Mouse (Mus musculus) inflammation-experienced regulatory T-cells, adult 6 months (primary cell): ENCODE data around the gene AC134908.4. TPM values are rescaled to one million over a fixed set of nuclear protein-coding genes. Genes with fewer than 3 reads are reported as not detected.
"Not testable (repeated sequence)": the region's sequence is repeated elsewhere in the genome, so short reads cannot be mapped to it uniquely, and the experiment has no call there.

Source experiments
- ATAC-seq: one replicate; pipeline ENCODE4 v1.8.0; 2017
- polyA plus RNA-seq, 3 experiments: library from polyadenylated mRNA; unstranded; fragments of 100-300 nt; shearing (Covaris generic); gene quantifications; one replicate each; pipeline ENCODE4 v1.2.1; 2017

Gene AC134908.4
- polyA plus RNA-seq, 3 experiments from 2014 or later = not detected

DNA sequence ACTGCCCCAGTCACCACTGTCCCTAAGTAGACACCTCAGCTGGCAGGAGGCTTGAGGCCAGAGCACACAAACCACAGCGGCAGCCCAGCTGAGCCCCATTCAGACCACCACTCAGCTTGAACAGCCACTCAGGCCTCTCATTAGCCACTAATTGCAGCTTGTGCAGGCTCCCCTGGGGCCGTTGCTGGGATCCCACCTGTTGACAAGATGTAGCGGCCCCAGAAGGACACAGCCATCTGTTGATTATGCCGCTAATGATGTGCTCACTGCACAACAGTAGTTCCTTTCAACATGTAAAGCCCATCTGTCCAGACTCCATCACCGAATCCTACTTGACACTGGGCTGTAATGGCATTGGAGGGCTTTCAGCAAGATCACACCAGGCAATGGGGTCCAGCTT, 29.6 kb downstream of the AC134908.4 start:
- no peak for ATAC-seq

GRCm38 (mm10) chr17:25762591-25762990, 32.9 kb downstream of the AC134908.4 start:
- ATAC-seq = no peak

GRCm38 (mm10) chr17:25761561-25761970, 33.9 kb downstream of the AC134908.4 start:
- no peak for ATAC-seq

DNA sequence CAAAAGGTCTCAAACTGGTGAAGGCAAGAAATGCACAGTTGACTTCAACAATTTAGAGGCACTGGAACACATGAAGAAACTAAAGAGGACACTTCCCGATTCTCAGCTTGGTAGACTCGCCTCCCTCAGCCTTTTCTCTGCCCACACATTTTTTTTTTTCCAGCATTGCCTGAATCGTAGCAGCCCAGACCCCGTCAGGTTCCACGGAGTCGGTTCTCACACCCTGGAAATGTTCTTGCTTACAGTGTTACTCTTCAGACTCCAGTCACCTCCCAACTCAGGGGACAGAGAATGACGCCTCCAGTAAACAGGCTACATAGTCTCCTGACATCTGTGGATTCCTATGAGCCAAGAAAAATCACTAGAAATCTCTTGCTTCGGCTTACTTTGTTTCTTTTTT, 35.3 kb downstream of the AC134908.4 start:
- ATAC-seq = no peak

DNA sequence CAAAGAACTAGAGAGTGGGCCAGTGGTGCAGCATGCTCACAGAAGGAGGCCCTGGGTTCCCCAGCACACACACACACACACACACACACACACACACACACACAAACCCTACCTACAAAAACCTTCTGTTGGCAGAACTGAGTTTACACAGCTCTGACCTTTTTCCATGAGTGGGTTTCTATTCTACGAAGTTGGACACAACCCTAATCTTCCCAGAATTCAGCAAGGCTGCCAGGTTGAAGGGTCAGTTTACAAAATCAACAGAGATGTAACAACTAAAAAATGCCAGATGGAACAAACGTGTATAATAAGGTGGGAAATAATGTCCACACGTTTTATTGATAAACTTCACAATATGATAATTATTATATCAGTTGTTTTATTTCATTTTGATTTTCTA, 37.8 kb downstream of the AC134908.4 start:
- no peak for ATAC-seq

- ATAC-seq = no peak
Observed at GRCm38 (mm10) chr17:25756378-25757242, 38.8 kb downstream of the AC134908.4 start.

DNA sequence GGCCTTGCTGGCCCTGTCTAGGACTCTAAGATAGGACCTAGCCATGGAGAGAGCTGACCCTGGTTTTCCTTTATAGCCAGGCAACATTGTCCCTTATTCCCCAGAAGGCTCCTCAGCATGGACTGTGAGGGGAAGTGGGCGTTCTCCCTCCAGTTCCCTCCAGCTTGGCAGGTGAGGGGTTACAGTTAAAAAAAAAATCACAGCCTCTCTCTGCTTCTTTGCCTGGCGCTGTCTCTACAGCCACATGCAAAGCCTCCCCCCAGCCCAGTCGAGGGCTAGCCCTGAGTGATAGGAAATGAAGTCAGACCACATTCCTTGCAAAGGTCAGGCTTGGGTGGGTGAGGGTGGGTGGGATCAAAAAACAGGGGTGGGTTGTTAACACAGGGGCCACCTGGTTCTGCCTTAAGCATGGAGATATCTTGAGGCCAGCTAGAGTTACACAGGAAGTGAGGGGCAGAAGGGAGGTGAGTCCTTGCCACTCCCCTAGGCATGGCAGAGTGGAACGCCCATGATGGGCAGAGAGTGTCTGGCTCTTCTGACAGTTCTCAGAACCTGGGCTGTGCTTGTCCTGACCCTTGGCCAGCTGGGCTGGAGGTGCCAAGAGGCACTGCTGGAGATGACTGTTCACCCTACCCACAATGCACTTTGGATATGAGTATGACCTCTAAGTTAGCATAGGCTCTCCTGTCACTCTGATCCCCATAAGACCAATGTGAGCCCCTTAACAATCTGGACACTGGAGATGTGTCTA, 39.7 kb downstream of the AC134908.4 start:
- ATAC-seq = no peak

DNA sequence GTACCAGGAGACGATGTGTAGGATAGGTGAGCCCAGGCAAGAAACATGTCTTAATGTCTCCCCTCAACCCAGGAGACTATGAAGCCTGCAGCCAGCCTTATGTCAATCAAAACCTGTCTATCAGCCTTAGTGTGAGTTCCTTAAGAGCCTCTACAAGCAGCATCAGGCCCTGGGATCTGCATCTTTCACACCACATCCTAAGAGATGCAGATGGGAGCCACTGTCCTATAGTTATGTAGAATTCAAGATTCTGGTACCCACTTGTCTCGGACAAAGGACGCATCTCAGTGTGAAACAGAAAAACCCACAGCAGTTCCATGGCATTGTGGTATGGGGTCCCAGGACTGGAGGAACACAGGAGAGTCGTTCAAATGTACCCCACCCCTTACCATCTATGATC, 40.4 kb downstream of the AC134908.4 start:
- no peak for ATAC-seq

DNA sequence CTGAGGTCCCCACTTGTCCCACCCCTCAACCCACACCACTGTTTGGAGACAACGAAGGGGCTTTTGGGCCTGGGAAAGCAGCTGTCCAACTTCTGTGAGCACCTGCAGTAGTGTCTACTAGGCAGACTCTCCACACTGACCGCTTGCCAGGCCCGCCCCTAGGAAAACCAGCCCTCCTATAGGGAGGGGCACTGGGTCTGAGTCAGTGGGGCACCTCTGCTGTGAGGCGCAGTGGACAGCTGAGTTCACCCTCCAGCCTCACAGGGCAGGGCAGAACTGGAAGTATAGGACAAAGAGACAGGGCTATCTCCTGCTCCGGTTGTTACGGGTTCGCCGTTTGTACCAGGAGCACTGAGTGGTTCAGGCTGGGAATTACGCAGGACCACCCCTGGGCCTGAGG, 41.2 kb downstream of the AC134908.4 start, which contains the start of gene Msln:
Msln (minus strand) TSS at position 138 of the 400 bp plus-strand sequence.
- no peak for ATAC-seq

GRCm38 (mm10) chr17:25751446-25751845, 44.0 kb downstream of the AC134908.4 start:
- no peak for ATAC-seq

DNA sequence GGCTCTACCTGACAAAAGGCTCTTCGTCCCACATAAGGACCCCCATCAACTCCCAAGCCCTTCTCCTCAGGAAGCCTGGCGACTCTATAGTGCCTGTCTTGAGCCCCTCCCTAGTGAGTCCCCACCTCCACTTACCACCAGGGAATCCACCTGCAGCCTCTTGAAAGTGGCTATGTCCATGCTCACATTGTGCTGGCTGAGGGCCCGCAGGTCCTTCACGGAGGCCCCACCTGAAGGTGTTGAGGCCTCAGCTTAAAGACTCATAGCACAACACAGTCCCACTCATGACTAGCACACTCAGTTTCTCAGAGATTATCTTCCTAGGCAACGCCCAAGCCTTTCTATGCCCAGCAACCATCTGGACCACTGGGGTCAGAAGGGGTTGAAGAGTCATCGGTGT, 46.1 kb downstream of the AC134908.4 start:
- ATAC-seq = no peak

- no peak for ATAC-seq
Observed at GRCm38 (mm10) chr17:25748238-25748637, 47.2 kb downstream of the AC134908.4 start.

- no peak for ATAC-seq
Observed at GRCm38 (mm10) chr17:25744311-25744710, 51.1 kb downstream of the AC134908.4 start.

- no peak for ATAC-seq
Observed at GRCm38 (mm10) chr17:25743831-25744230, 51.6 kb downstream of the AC134908.4 start.

- ATAC-seq = not testable (repeated sequence)
Observed at GRCm38 (mm10) chr17:25741471-25741870, 54.0 kb downstream of the AC134908.4 start.

Other genes with a start within 250 kb of the AC134908.4 start
- not detected for gene Sox8, start 225.0 kb downstream of the AC134908.4 start, polyA plus RNA-seq
- 10 to 100 TPM; 11.3 to 19.4 (median 16.5) TPM for gene Lmf1, start 216.6 kb downstream of the AC134908.4 start, polyA plus RNA-seq
- gene Gng13, start 78.5 kb downstream of the AC134908.4 start, polyA plus RNA-seq = not detected
- gene Chtf18, start 68.2 kb downstream of the AC134908.4 start, polyA plus RNA-seq = 10 to 100 TPM in 1 of 3 experiments, 1 to 10 TPM in 2; 1.4 to 12.9 (median 3.9) TPM
- gene Rpusd1, start 68.0 kb downstream of the AC134908.4 start, polyA plus RNA-seq = 10 to 100 TPM in 2 of 3 experiments, 1 to 10 TPM in 1; 8.6 to 12.5 (median 11.2) TPM
- not detected for gene Mslnl, start 59.6 kb downstream of the AC134908.4 start, polyA plus RNA-seq
- not detected for gene Msln, start 41.3 kb downstream of the AC134908.4 start, polyA plus RNA-seq
- 10 to 100 TPM; 16.4 to 18.4 (median 17.0) TPM for gene Narfl, start 21.9 kb downstream of the AC134908.4 start, polyA plus RNA-seq
- 10 to 100 TPM; 23.1 to 41.8 (median 31.1) TPM for gene Haghl, start 10.0 kb downstream of the AC134908.4 start, polyA plus RNA-seq
- gene Ccdc78, start 9.1 kb downstream of the AC134908.4 start, polyA plus RNA-seq = under 1 TPM in 2 of 3 experiments, not detected in 1; 0.50 to 0.75 TPM
- gene Fam173a, start 2.8 kb downstream of the AC134908.4 start, polyA plus RNA-seq = 100 to 1,000 TPM; 158 to 288 (median 193) TPM
- gene Metrn, start 1.5 kb upstream of the AC134908.4 start, polyA plus RNA-seq = 1 to 10 TPM; 3.3 to 5.7 (median 5.6) TPM
- not detected for gene Fbxl16, start 13.4 kb upstream of the AC134908.4 start, polyA plus RNA-seq
- 10 to 100 TPM; 13.8 to 23.4 (median 19.3) TPM for gene Wdr24, start 28.0 kb upstream of the AC134908.4 start, polyA plus RNA-seq
- 10 to 100 TPM; 12.5 to 26.2 (median 23.9) TPM for gene Jmjd8, start 33.2 kb upstream of the AC134908.4 start, polyA plus RNA-seq
- 10 to 100 TPM; 60.7 to 79.7 (median 78.2) TPM for gene Stub1, start 37.7 kb upstream of the AC134908.4 start, polyA plus RNA-seq
- gene Rhbdl1, start 41.6 kb upstream of the AC134908.4 start, polyA plus RNA-seq = 1 to 10 TPM in 1 of 3 experiments, not detected in 2; 1.7 TPM
- 1 to 10 TPM in 1 of 3 experiments, under 1 TPM in 2; 0.26 to 1.1 (median 0.67) TPM for gene Gm20683, start 46.1 kb upstream of the AC134908.4 start, polyA plus RNA-seq
- gene Rhot2, start 49.2 kb upstream of the AC134908.4 start, polyA plus RNA-seq = 10 to 100 TPM; 21.2 to 32.3 (median 23.4) TPM
- 1 to 10 TPM; 3.3 to 7.0 (median 6.8) TPM for gene Wdr90, start 65.8 kb upstream of the AC134908.4 start, polyA plus RNA-seq
- gene Mcrip2, start 73.1 kb upstream of the AC134908.4 start, polyA plus RNA-seq = 1 to 10 TPM; 2.5 to 3.9 (median 3.5) TPM
- 100 to 1,000 TPM in 1 of 3 experiments, 10 to 100 TPM in 2; 91.1 to 121 (median 98.2) TPM for gene Mettl26, start 79.4 kb upstream of the AC134908.4 start, polyA plus RNA-seq
- gene Wfikkn1, start 85.2 kb upstream of the AC134908.4 start, polyA plus RNA-seq = 1 to 10 TPM in 2 of 3 experiments, under 1 TPM in 1; 0.93 to 1.9 (median 1.4) TPM
- 1 to 10 TPM; 6.0 to 7.9 (median 7.5) TPM for gene Rab40c, start 124.1 kb upstream of the AC134908.4 start, polyA plus RNA-seq
- gene Pigq, start 149.3 kb upstream of the AC134908.4 start, polyA plus RNA-seq = 10 to 100 TPM; 22.0 to 28.6 (median 27.4) TPM
- gene Nhlrc4, start 149.3 kb upstream of the AC134908.4 start, polyA plus RNA-seq = not detected
- gene A930017K11Rik, start 156.9 kb upstream of the AC134908.4 start, polyA plus RNA-seq = not detected
- 1 to 10 TPM; 5.6 to 6.0 (median 5.7) TPM for gene Capn15, start 190.1 kb upstream of the AC134908.4 start, polyA plus RNA-seq